Mouse (Mus musculus) embryonic facial prominence, embryonic 11.5 days (tissue): ENCODE measurements around the gene Golga2. TPM values are rescaled to one million over a fixed set of nuclear protein-coding genes. Genes with fewer than 3 reads are reported as not detected.
A peak's percentile ranks its signal among the peaks of the same experiment; 100 is the strongest.

ENCODE experiments used
- ATAC-seq: fragments of 200-750 bp; cut with Nextera tagmentation; replicated peaks from 2 replicates; pipeline ENCODE4 v1.8.0; 2017; ENCODE audit warnings: low read depth; ENCODE audit not compliant: insufficient number of reproducible peaks, low FRiP score, low TSS enrichment
- DNase-seq: peaks from one replicate; pipeline ENCODE4 v3.0.0-alpha.2; 2015; ENCODE audit warnings: low spot score
- H3K27ac ChIP-seq: fragments of 300-500 bp; sonication (generic); replicated peaks from 2 replicates; pipeline ENCODE4 v1.5.1; 2014; ENCODE audit warnings: mild to moderate bottlenecking, low read depth, low read length, control low read depth
- H3K27me3 ChIP-seq: fragments of 300-500 bp; sonication (generic); 2 replicates; pipeline ENCODE4 v1.6.1; 2014; ENCODE audit warnings: mild to moderate bottlenecking, low read length, moderate library complexity, mixed read lengths; ENCODE audit not compliant: control insufficient read depth, insufficient read depth
- H3K36me3 ChIP-seq: fragments of 300-500 bp; sonication (generic); replicated peaks from 2 replicates; pipeline ENCODE4 v1.6.1; 2014; ENCODE audit warnings: low read depth, mild to moderate bottlenecking, low read length, moderate library complexity, mixed read lengths; ENCODE audit not compliant: control insufficient read depth, insufficient read depth
- H3K4me1 ChIP-seq: fragments of 300-500 bp; sonication (generic); 2 replicates; pipeline ENCODE4 v1.6.1; 2014; ENCODE audit warnings: low read length, mixed read lengths; ENCODE audit not compliant: control insufficient read depth, insufficient read depth
- H3K4me2 ChIP-seq: fragments of 300-500 bp; sonication (generic); 2 replicates; pipeline ENCODE4 v1.6.1; 2014; ENCODE audit warnings: low read depth, mild to moderate bottlenecking, control low read depth, low read length, moderate library complexity
- H3K4me3 ChIP-seq: fragments of 300-500 bp; sonication (generic); 2 replicates; pipeline ENCODE4 v1.5.1; 2014; ENCODE audit warnings: low read depth, low read length, control low read depth
- H3K9ac ChIP-seq: fragments of 300-500 bp; sonication (generic); replicated peaks from 2 replicates; pipeline ENCODE4 v1.6.1; 2014; ENCODE audit warnings: mild to moderate bottlenecking, control low read depth, low read length
- H3K9me3 ChIP-seq: fragments of 300-500 bp; sonication (generic); replicated peaks from 2 replicates; pipeline ENCODE4 v1.6.1; 2016; ENCODE audit warnings: mild to moderate bottlenecking, low read length, inconsistent platforms, mixed read lengths; ENCODE audit not compliant: control insufficient read depth
- WGBS: fragments of 180-500 bp; shearing (Covaris S2); extraction: QIAGEN DNeasy Blood & Tissue Kit; methylation state at CpG from one replicate; pipeline ENCODE4 v1.1.7; 2014; 5-methylcytosine and 5-hydroxymethylcytosine counted together
- polyA plus RNA-seq: library from polyadenylated mRNA; unstranded; fragments of >200 nt; fragmentation: Nextera tagmentation; extraction: Ambion mirVana; gene quantifications from 2 replicates; pipeline ENCODE4 v1.2.1, GENCODE M21; 2014

Golga2 gene
- polyA plus RNA-seq, 1 experiment from 2014 or later: 14.9 TPM

DNA sequence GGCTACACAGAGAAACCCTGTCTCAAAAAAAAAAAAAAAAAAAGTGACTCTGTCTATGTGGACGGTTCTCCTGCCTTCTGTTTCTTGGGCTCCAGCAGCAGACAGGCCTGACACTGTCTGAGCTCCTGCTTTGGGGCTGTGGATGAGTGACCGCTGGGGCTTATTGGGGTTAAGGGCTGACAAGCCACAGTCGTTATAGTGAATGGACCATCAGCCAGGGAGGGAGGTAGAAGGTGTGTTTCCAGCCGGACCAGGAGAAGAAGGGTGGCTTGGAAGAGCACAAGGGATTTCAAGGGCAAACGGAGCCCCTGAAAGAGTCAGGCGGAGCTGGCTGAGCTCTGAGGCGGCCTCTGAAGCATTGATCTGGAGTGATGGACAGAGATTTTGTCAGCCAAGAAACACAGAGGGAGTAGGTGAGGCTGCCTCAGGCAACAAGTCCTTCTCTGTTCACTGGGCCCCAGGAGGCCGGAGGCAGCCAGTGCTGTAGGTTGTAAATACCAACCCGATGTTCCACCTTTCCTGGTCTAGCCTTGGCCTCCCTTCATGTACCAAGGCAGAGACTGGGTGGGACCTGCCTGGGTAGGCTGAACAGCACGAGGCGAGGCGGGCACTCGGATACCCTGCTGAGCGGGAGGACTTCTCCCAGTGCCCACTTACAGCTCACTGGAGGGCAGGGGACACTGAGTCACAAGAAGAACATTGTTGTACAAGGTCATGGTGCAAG is 57.6 kb downstream of the Golga2 start:
- no peaks in the 10 kb centered on the region for H3K4me1 ChIP-seq
- no peak overlapping the region for H3K4me2 ChIP-seq
- H3K4me3 ChIP-seq: no peak overlapping the region
- H3K9ac ChIP-seq: no peak overlapping the region
- H3K36me3 ChIP-seq: no peaks in the 10 kb centered on the region
- 68% methylated on average over 14 of the region's 14 CpGs for WGBS
- H3K27me3 ChIP-seq: no peaks in the 10 kb centered on the region
- no peak for ATAC-seq
- no peak for DNase-seq
- no peak overlapping the region for H3K27ac ChIP-seq
- no peaks in the 10 kb centered on the region for H3K9me3 ChIP-seq

DNA sequence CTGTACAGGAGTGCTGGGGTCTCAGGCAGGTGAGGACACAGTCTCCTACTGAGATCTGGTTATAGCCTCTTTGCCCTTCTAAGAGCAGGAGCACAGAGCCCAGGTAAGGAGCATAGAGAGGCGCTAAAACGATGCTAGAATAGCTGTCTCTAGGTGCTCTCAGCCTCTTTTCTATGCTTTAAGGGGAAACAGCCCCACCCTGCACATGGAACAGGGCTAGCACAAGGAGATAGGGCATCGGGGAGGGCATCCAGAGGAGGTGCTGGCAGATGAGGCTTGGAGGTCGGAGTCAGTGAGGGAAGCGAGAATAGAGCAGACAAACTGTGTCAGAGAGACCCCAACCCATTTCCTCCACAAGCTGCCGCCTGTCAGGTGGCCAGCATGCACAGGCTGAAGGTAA is 59.8 kb downstream of the Golga2 start:
- H3K27ac ChIP-seq: no peak overlapping the region
- no peak overlapping the region for H3K9ac ChIP-seq
- 79% methylated on average over 6 of the region's 6 CpGs for WGBS
- H3K36me3 ChIP-seq: no peaks in the 10 kb centered on the region
- H3K27me3 ChIP-seq: no peaks in the 10 kb centered on the region
- H3K4me2 ChIP-seq: no peak overlapping the region
- no peak for DNase-seq
- peaks cover 10% of the 10 kb centered on the region for H3K4me1 ChIP-seq
- H3K4me3 ChIP-seq: no peak overlapping the region
- H3K9me3 ChIP-seq: no peaks in the 10 kb centered on the region
- ATAC-seq: no peak

DNA sequence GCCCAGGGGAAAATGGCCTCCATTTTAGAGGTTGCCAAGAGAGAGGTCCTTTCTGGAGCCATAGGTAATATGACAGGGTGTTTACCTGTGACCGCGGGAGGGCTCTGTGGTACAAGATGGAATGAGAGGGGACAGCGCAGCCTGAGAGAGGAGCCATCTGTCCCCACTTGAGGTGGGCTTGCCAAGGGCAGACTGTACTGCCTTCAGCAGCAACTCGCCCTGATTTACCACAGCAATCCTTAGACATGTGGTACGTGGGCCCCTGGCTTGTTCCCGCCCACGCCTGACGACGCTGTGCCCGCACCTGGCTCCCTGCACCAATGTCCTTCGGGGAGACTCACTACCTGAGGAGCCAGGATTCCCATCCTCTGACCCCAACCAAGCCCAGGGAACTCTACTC is 61.1 kb downstream of the Golga2 start:
- no peaks in the 10 kb centered on the region for H3K9me3 ChIP-seq
- H3K27ac ChIP-seq: no peak overlapping the region
- DNase-seq: no peak
- H3K27me3 ChIP-seq: no peaks in the 10 kb centered on the region
- 78% methylated on average over 11 of the region's 11 CpGs for WGBS
- H3K9ac ChIP-seq: no peak overlapping the region
- ATAC-seq: no peak
- H3K4me3 ChIP-seq: no peak overlapping the region
- peaks cover 10% of the 10 kb centered on the region for H3K4me1 ChIP-seq
- H3K4me2 ChIP-seq: no peak overlapping the region
- no peaks in the 10 kb centered on the region for H3K36me3 ChIP-seq

DNA sequence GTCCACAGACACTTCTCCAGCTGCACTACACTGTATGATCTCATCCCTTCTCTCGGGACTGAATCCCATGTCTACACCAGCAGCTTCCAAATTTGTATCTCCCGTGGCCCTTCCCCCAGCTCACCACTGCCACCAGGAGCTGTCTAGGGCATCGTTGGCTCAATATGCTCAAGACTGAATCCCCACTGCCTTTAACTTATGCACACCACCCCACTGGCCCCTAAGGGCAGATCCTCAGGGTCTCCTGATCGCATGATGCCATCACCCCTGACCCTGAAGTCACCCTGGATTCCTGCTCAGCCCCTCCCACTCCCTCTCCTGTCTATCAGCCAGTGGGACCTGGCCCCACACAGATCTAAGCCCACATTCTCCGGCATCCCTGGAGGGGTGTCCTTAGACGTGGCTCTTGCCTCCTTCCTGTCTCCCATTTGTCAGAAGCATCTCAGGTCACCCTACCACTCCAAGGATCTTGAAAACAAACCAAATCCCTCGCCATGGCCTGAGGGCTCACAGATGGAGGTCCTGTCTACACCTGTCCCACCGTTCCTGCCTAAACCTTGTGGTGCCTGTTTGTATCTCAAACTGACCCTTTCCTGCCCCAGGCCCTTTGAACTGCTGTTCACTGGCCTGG is 62.6 kb downstream of the Golga2 start:
- Histone ChIP-seq H3K27ac (no peak overlapping the region), H3K4me3 (no peak overlapping the region), H3K4me2 (no peak overlapping the region), H3K36me3 (no peaks in the 10 kb centered on the region), H3K4me1 (peaks cover 10% of the 10 kb centered on the region), H3K27me3 (no peaks in the 10 kb centered on the region), H3K9me3 (no peaks in the 10 kb centered on the region), H3K9ac (peak overlapping the region; percentile 22; the same call in 1 of the 2 replicates)
- no peak for DNase-seq
- no peak for ATAC-seq
- WGBS: 45% methylated on average over 8 of the region's 8 CpGs

DNA sequence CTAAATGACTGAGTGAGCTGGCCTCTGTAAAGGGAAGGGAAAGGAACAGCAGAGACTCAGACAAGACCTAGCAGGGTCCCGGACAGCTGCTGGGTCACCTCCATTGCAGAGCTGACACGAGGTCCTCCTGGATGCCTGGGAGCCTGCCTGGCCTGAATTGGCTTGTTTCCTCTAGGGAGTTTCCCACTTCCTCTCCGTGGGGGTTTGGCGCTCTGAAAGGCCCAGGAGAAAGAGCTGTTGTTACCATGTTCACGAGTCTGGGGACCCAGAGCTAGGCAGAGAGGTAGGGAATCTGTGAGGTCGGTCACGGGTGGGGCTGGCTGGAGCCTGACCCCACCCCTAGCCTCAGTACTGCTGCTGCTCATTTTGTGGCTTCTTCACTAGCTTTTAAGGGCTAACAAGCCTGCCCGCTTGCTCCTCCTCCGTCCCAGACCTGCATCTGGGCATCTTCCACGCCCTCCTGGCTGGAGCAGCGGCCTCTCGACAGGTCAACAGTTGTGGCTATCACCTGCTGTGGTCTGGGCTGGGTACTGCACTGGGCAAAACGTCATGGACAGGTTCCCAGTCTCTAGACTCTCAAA is 63.4 kb downstream of the Golga2 start:
- peak overlapping the region; percentile 22; the same call in 1 of the 2 replicates for H3K9ac ChIP-seq
- ATAC-seq (no peak), DNase-seq (no peak)
- no peaks in the 10 kb centered on the region for H3K9me3 ChIP-seq
- H3K27ac ChIP-seq: no peak overlapping the region
- no peak overlapping the region for H3K4me2 ChIP-seq
- H3K4me1 ChIP-seq: peaks cover 10% of the 10 kb centered on the region
- no peak overlapping the region for H3K4me3 ChIP-seq
- no peaks in the 10 kb centered on the region for H3K36me3 ChIP-seq
- 49% methylated on average over 13 of the region's 13 CpGs for WGBS
- no peaks in the 10 kb centered on the region for H3K27me3 ChIP-seq

DNA sequence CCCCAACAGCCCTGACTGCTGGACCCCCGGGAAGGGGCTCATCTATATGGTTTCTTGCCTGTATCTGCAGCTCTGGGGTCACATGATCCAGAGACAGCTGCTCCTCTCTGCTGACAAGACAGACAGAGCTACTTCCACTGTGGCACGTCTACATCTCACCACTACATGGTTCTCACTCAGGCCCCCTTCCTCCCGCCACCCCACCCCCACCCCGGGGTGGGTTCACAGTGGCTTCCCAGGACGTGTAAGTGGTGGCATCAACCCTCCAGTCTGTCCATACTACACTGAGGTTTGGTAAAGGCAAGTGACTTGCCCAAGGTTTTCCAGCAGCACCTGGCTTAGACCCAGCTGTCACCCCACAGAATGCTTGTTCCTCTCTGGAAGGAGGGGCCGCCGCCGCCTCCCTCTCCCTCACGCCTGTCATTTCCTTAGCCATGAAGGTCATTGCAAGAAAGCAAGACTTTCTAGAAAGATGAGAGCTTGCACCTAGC is 64.3 kb downstream of the Golga2 start:
- peaks cover 10% of the 10 kb centered on the region for H3K4me1 ChIP-seq
- H3K27ac ChIP-seq: no peak overlapping the region

DNA sequence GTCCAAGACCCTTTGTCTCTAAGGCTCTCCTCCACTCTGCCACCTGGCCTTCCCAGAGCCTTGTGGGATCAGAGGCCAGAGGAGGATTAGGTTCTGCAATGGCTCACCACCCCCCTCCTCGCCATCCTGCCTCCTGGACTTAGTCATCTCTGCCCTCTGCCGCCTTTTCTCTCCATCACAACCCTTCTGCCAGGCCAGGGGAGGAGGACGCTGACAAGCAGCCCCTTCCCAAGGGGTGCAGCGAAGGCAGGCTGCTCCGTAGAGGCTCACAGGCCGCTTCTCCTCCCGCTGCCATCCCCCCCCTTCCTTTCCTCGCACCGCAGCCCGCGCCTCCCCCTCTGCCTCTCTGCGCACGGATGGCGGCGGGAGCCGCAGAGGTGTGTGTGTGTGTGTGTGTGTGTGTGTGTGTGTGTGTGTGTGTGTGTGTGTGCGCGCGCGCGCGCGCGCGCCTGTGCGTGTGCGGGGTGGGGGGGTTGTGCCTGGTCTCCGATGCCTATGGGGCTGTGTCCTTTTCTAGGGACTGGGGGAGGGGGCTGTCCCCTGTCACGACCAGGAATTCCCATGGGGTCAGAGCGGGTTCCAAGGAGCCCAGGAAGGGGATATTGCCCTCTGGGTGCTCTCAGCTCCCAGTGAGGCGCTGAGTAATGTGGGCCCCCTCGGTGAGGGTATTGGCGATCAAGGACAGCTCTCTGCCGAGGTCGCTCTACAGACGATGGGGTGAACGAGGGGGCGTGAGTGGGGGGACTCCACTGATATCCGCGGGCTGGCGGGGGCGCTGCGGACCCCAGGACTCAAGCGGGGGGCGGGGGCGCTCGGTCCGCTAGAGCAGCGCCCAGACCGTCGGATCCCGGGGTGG is 65.2 kb downstream of the Golga2 start, which contains the start of gene Ciz1:
TSS of gene Ciz1 (plus strand) at position 177 of the 856 bp plus-strand sequence.
- Histone ChIP-seq H3K4me3 (peak within 1 kb of the TSS; percentile 73), H3K27me3 (no peaks in the 10 kb centered on the region), H3K27ac (peak within 1 kb of the TSS; percentile 71), H3K9ac (peak within 1 kb of the TSS; percentile 74), H3K36me3 (no peaks in the 10 kb centered on the region), H3K4me2 (peak within 1 kb of the TSS; percentile 87), H3K9me3 (no peaks in the 10 kb centered on the region), H3K4me1 (peaks cover 10% of the 10 kb centered on the region)
- under 1% methylated on average over 43 of the region's 52 CpGs for WGBS
- peak; percentile 29 for ATAC-seq
- DNase-seq: peak; percentile 61

More for the DNA sequence above, 64.3 kb downstream of the Golga2 start:
- no peak for DNase-seq
- Histone ChIP-seq H3K9ac (peak overlapping the region; percentile 74), H3K9me3 (no peaks in the 10 kb centered on the region), H3K36me3 (no peaks in the 10 kb centered on the region), H3K27me3 (no peaks in the 10 kb centered on the region), H3K4me2 (peak overlapping the region; percentile 87), H3K4me3 (peak overlapping the region; percentile 73)
- no peak for ATAC-seq
- 47% methylated on average over 9 of the region's 9 CpGs for WGBS
